Mouse (Mus musculus): Measurements from ENCODE around the gene Flt3l. TPM values are rescaled to one million over a fixed set of nuclear protein-coding genes. Genes with fewer than 3 reads are reported as not detected.

Flt3l gene
- polyA plus RNA-seq (2014; fragmentation: Illumina TruSeq; extraction: RNeasy Lipid Tissue Mini Kit (QIAGEN cat#74804); ENCODE audit: low read depth, low replicate concordance), result 6.0 TPM

GRCm38 (mm10) chr7:45135993-45136567 is at the start of gene Flt3l, which contains the start of gene Gm45713:
TSS of gene Flt3l (minus strand) at chr7:45136432.
TSS of gene Gm45713 (minus strand) at chr7:45136231.

GRCm38 (mm10) chr7:45180896-45181477 is 44.8 kb upstream of the Flt3l start, which contains the start of gene Pth2:
TSS of gene Pth2 (plus strand) at chr7:45180995.

GRCm38 (mm10) chr7:45179469-45179868 is 43.2 kb upstream of the Flt3l start, which contains the start of gene Gfy:
TSS of gene Gfy (minus strand) at chr7:45179569.

GRCm38 (mm10) chr7:45163735-45164490 is 27.7 kb upstream of the Flt3l start, which contains the start of gene Slc17a7:
TSS of gene Slc17a7 (plus strand) at chr7:45163949.

GRCm38 (mm10) chr7:45154096-45154992 is 18.1 kb upstream of the Flt3l start, which contains the start of the genes Pih1d1 and Aldh16a1:
TSS of gene Pih1d1 (plus strand) at chr7:45154303.
TSS of gene Aldh16a1 (minus strand) at chr7:45154584.

GRCm38 (mm10) chr7:45128624-45129246 is 7.5 kb downstream of the Flt3l start, which contains the start of gene Rpl13a:
TSS of gene Rpl13a (minus strand) at chr7:45128761.

GRCm38 (mm10) chr7:45124224-45125143 is 11.7 kb downstream of the Flt3l start, which contains the start of gene Rps11:
TSS of gene Rps11 (minus strand) at chr7:45124439.

GRCm38 (mm10) chr7:45103652-45104180 is 32.5 kb downstream of the Flt3l start, which contains the start of gene Fcgrt:
TSS of gene Fcgrt (minus strand) at chr7:45103851.

GRCm38 (mm10) chr7:45092048-45092447 is 44.2 kb downstream of the Flt3l start, which contains the start of gene Rcn3:
TSS of gene Rcn3 (minus strand) at chr7:45092221.

Other genes with a start within 250 kb of the Flt3l start
- gene Med25, start 243.7 kb downstream of the Flt3l start, polyA plus RNA-seq (2014; fragmentation: Illumina TruSeq; extraction: RNeasy Lipid Tissue Mini Kit (QIAGEN cat#74804); ENCODE audit: low read depth, low replicate concordance), result 1.4 TPM
- gene Fuz, start 240.4 kb downstream of the Flt3l start, polyA plus RNA-seq (2014; fragmentation: Illumina TruSeq; extraction: RNeasy Lipid Tissue Mini Kit (QIAGEN cat#74804); ENCODE audit: low read depth, low replicate concordance), result 5.7 TPM
- gene Ap2a1, start 206.9 kb downstream of the Flt3l start, polyA plus RNA-seq (2014; fragmentation: Illumina TruSeq; extraction: RNeasy Lipid Tissue Mini Kit (QIAGEN cat#74804); ENCODE audit: low read depth, low replicate concordance), result 25.2 TPM
- not detected for gene Tsks, start 193.2 kb downstream of the Flt3l start, polyA plus RNA-seq (2014; fragmentation: Illumina TruSeq; extraction: RNeasy Lipid Tissue Mini Kit (QIAGEN cat#74804); ENCODE audit: low read depth, low replicate concordance)
- not detected for gene Cpt1c, start 161.6 kb downstream of the Flt3l start, polyA plus RNA-seq (2014; fragmentation: Illumina TruSeq; extraction: RNeasy Lipid Tissue Mini Kit (QIAGEN cat#74804); ENCODE audit: low read depth, low replicate concordance)
- 5.7 TPM for gene Prmt1, start 149.9 kb downstream of the Flt3l start, polyA plus RNA-seq (2014; fragmentation: Illumina TruSeq; extraction: RNeasy Lipid Tissue Mini Kit (QIAGEN cat#74804); ENCODE audit: low read depth, low replicate concordance)
- gene Irf3, start 138.8 kb downstream of the Flt3l start, polyA plus RNA-seq (2014; fragmentation: Illumina TruSeq; extraction: RNeasy Lipid Tissue Mini Kit (QIAGEN cat#74804); ENCODE audit: low read depth, low replicate concordance), result 12.8 TPM
- gene Bcl2l12, start 137.7 kb downstream of the Flt3l start, polyA plus RNA-seq (2014; fragmentation: Illumina TruSeq; extraction: RNeasy Lipid Tissue Mini Kit (QIAGEN cat#74804); ENCODE audit: low read depth, low replicate concordance), result not detected
- 2.1 TPM for gene Scaf1, start 120.1 kb downstream of the Flt3l start, polyA plus RNA-seq (2014; fragmentation: Illumina TruSeq; extraction: RNeasy Lipid Tissue Mini Kit (QIAGEN cat#74804); ENCODE audit: low read depth, low replicate concordance)
- gene Rras, start 118.5 kb downstream of the Flt3l start, polyA plus RNA-seq (2014; fragmentation: Illumina TruSeq; extraction: RNeasy Lipid Tissue Mini Kit (QIAGEN cat#74804); ENCODE audit: low read depth, low replicate concordance), result 2.3 TPM
- gene Prr12, start 83.6 kb downstream of the Flt3l start, polyA plus RNA-seq (2014; fragmentation: Illumina TruSeq; extraction: RNeasy Lipid Tissue Mini Kit (QIAGEN cat#74804); ENCODE audit: low read depth, low replicate concordance), result 0.12 TPM
- gene Nosip, start 74.0 kb downstream of the Flt3l start, polyA plus RNA-seq (2014; fragmentation: Illumina TruSeq; extraction: RNeasy Lipid Tissue Mini Kit (QIAGEN cat#74804); ENCODE audit: low read depth, low replicate concordance), result 4.2 TPM
- gene Prrg2, start 73.8 kb downstream of the Flt3l start, polyA plus RNA-seq (2014; fragmentation: Illumina TruSeq; extraction: RNeasy Lipid Tissue Mini Kit (QIAGEN cat#74804); ENCODE audit: low read depth, low replicate concordance), result 1.7 TPM
- gene Rcn3, start 44.2 kb downstream of the Flt3l start, polyA plus RNA-seq (2014; fragmentation: Illumina TruSeq; extraction: RNeasy Lipid Tissue Mini Kit (QIAGEN cat#74804); ENCODE audit: low read depth, low replicate concordance), result not detected
- gene Fcgrt, start 32.6 kb downstream of the Flt3l start, polyA plus RNA-seq (2014; fragmentation: Illumina TruSeq; extraction: RNeasy Lipid Tissue Mini Kit (QIAGEN cat#74804); ENCODE audit: low read depth, low replicate concordance), result 17.1 TPM
- 257 TPM for gene Rps11, start 12.0 kb downstream of the Flt3l start, polyA plus RNA-seq (2014; fragmentation: Illumina TruSeq; extraction: RNeasy Lipid Tissue Mini Kit (QIAGEN cat#74804); ENCODE audit: low read depth, low replicate concordance)
- 320 TPM for gene Rpl13a, start 7.7 kb downstream of the Flt3l start, polyA plus RNA-seq (2014; fragmentation: Illumina TruSeq; extraction: RNeasy Lipid Tissue Mini Kit (QIAGEN cat#74804); ENCODE audit: low read depth, low replicate concordance)
- gene Gm45713, start 201 bp downstream of the Flt3l start, polyA plus RNA-seq (2014; fragmentation: Illumina TruSeq; extraction: RNeasy Lipid Tissue Mini Kit (QIAGEN cat#74804); ENCODE audit: low read depth, low replicate concordance), result not detected
- gene Pih1d1, start 17.9 kb upstream of the Flt3l start, polyA plus RNA-seq (2014; fragmentation: Illumina TruSeq; extraction: RNeasy Lipid Tissue Mini Kit (QIAGEN cat#74804); ENCODE audit: low read depth, low replicate concordance), result not detected
- gene Aldh16a1, start 18.2 kb upstream of the Flt3l start, polyA plus RNA-seq (2014; fragmentation: Illumina TruSeq; extraction: RNeasy Lipid Tissue Mini Kit (QIAGEN cat#74804); ENCODE audit: low read depth, low replicate concordance), result 2.0 TPM
- not detected for gene Slc17a7, start 27.5 kb upstream of the Flt3l start, polyA plus RNA-seq (2014; fragmentation: Illumina TruSeq; extraction: RNeasy Lipid Tissue Mini Kit (QIAGEN cat#74804); ENCODE audit: low read depth, low replicate concordance)
- gene Gfy, start 43.1 kb upstream of the Flt3l start, polyA plus RNA-seq (2014; fragmentation: Illumina TruSeq; extraction: RNeasy Lipid Tissue Mini Kit (QIAGEN cat#74804); ENCODE audit: low read depth, low replicate concordance), result not detected
- gene Pth2, start 44.6 kb upstream of the Flt3l start, polyA plus RNA-seq (2014; fragmentation: Illumina TruSeq; extraction: RNeasy Lipid Tissue Mini Kit (QIAGEN cat#74804); ENCODE audit: low read depth, low replicate concordance), result not detected
- not detected for gene Ccdc155, start 68.5 kb upstream of the Flt3l start, polyA plus RNA-seq (2014; fragmentation: Illumina TruSeq; extraction: RNeasy Lipid Tissue Mini Kit (QIAGEN cat#74804); ENCODE audit: low read depth, low replicate concordance)
- not detected for gene Dkkl1, start 75.7 kb upstream of the Flt3l start, polyA plus RNA-seq (2014; fragmentation: Illumina TruSeq; extraction: RNeasy Lipid Tissue Mini Kit (QIAGEN cat#74804); ENCODE audit: low read depth, low replicate concordance)
- gene Tead2, start 79.3 kb upstream of the Flt3l start, polyA plus RNA-seq (2014; fragmentation: Illumina TruSeq; extraction: RNeasy Lipid Tissue Mini Kit (QIAGEN cat#74804); ENCODE audit: low read depth, low replicate concordance), result 0.44 TPM
- not detected for gene Cd37, start 102.7 kb upstream of the Flt3l start, polyA plus RNA-seq (2014; fragmentation: Illumina TruSeq; extraction: RNeasy Lipid Tissue Mini Kit (QIAGEN cat#74804); ENCODE audit: low read depth, low replicate concordance)
- not detected for gene Slc6a16, start 104.7 kb upstream of the Flt3l start, polyA plus RNA-seq (2014; fragmentation: Illumina TruSeq; extraction: RNeasy Lipid Tissue Mini Kit (QIAGEN cat#74804); ENCODE audit: low read depth, low replicate concordance)
- not detected for gene Slc6a21, start 141.1 kb upstream of the Flt3l start, polyA plus RNA-seq (2014; fragmentation: Illumina TruSeq; extraction: RNeasy Lipid Tissue Mini Kit (QIAGEN cat#74804); ENCODE audit: low read depth, low replicate concordance)
- 0.24 TPM for gene Trpm4, start 197.3 kb upstream of the Flt3l start, polyA plus RNA-seq (2014; fragmentation: Illumina TruSeq; extraction: RNeasy Lipid Tissue Mini Kit (QIAGEN cat#74804); ENCODE audit: low read depth, low replicate concordance)
- not detected for gene Hrc, start 198.9 kb upstream of the Flt3l start, polyA plus RNA-seq (2014; fragmentation: Illumina TruSeq; extraction: RNeasy Lipid Tissue Mini Kit (QIAGEN cat#74804); ENCODE audit: low read depth, low replicate concordance)
- gene Ppfia3, start 230.6 kb upstream of the Flt3l start, polyA plus RNA-seq (2014; fragmentation: Illumina TruSeq; extraction: RNeasy Lipid Tissue Mini Kit (QIAGEN cat#74804); ENCODE audit: low read depth, low replicate concordance), result not detected
- not detected for gene Lin7b, start 234.2 kb upstream of the Flt3l start, polyA plus RNA-seq (2014; fragmentation: Illumina TruSeq; extraction: RNeasy Lipid Tissue Mini Kit (QIAGEN cat#74804); ENCODE audit: low read depth, low replicate concordance)

Measured in kidney, adult 10 weeks (tissue).